Mouse (Mus musculus) thymus, adult 2 months (tissue): Measurements from ENCODE around the gene Olfr902.
"Not testable (repeated sequence)": the region's sequence is repeated elsewhere in the genome, so short reads cannot be mapped to it uniquely, and the experiment has no call there.

Source experiments
- CTCF ChIP-seq: fragments of 200-500 bp; IDR thresholded peaks from 2 replicates; pipeline ENCODE4 v1.5.1; 2012; ENCODE audit warnings: mild to moderate bottlenecking, control low read depth, low read length, moderate library complexity, borderline replicate concordance; ENCODE audit not compliant: control insufficient read depth, poor library complexity, insufficient read depth; ENCODE audit errors: extremely low read depth
- POLR2A ChIP-seq: fragments of 200-500 bp; IDR thresholded peaks from 2 replicates; pipeline ENCODE4 v1.6.1; 2012; ENCODE audit warnings: mild to moderate bottlenecking, low read length, control low read depth, moderate library complexity; ENCODE audit not compliant: control insufficient read depth, poor library complexity, insufficient read depth; ENCODE audit errors: extremely low read depth

GRCm38 (mm10) chr9:38407502-38407901 lies 40.0 kb upstream of the Olfr902 start:
- not testable (repeated sequence) for TF ChIP-seq POLR2A, CTCF
